Mouse (Mus musculus): ENCODE results near the gene Tapbpl.

DNA sequence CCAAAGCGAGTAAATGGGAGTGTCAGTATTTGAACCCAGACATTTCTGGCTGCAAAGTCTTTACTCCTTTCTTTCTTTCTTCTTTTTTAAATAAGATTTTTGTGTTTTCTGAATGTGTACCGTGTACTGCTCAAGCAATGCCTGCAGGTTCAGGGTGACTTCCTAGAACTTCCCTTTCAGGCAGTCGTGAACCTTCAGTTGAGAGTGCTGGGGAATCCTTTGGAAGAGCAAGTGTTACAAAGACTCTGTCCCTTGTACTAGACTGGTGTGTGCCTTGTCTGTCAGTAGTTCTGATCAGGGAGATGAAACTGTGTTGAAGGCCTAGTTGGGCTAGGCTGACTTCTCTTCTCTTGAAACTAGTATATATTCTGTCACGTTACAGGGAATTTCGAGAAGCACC lies 38.8 kb downstream of the Tapbpl start:
- TF ChIP-seq CTCF (IDR thresholded peaks at IDR 0.05; ENCODE audit: extremely low read depth, insufficient read depth, low read length) (no peak), POLR2A (IDR thresholded peaks at IDR 0.05; ENCODE audit: extremely low read depth, insufficient read depth, low read length) (no peak)

Measured in cortical plate, adult 2 months (tissue).